Mouse (Mus musculus): ENCODE results near the gene Zdhhc7. TPM values are rescaled to one million over a fixed set of nuclear protein-coding genes. Genes with fewer than 3 reads are reported as not detected.

Gene Zdhhc7
- polyA plus RNA-seq, 1 experiment from 2014 or later = 28.0 TPM

Other genes starting within 250 kb of the Zdhhc7 start
- 20.3 and 20.5 TPM in 2 replicates for gene Klhl36, start 239.2 kb downstream of the Zdhhc7 start, polyA plus RNA-seq (2015; fragmentation: Nextera tagmentation; extraction: Ambion mirVana)
- 120 and 152 TPM in 2 replicates for gene Usp10, start 191.1 kb downstream of the Zdhhc7 start, polyA plus RNA-seq (2015; fragmentation: Nextera tagmentation; extraction: Ambion mirVana)
- 9.8 and 12.4 TPM in 2 replicates for gene Gm20388, start 190.6 kb downstream of the Zdhhc7 start, polyA plus RNA-seq (2015; fragmentation: Nextera tagmentation; extraction: Ambion mirVana)
- 2.7 and 3.1 TPM in 2 replicates for gene Crispld2, start 109.0 kb downstream of the Zdhhc7 start, polyA plus RNA-seq (2015; fragmentation: Nextera tagmentation; extraction: Ambion mirVana)
- 32.6 and 38.0 TPM in 2 replicates for gene 6430548M08Rik, start 12.7 kb upstream of the Zdhhc7 start, polyA plus RNA-seq (2015; fragmentation: Nextera tagmentation; extraction: Ambion mirVana)
- gene Fam92b, start 76.0 kb upstream of the Zdhhc7 start, polyA plus RNA-seq (2015; fragmentation: Nextera tagmentation; extraction: Ambion mirVana) = 1.8 and 2.6 TPM in 2 replicates
- 10.7 and 14.8 TPM in 2 replicates for gene Gse1, start 127.0 kb upstream of the Zdhhc7 start, polyA plus RNA-seq (2015; fragmentation: Nextera tagmentation; extraction: Ambion mirVana)

Measured in hindbrain, embryonic 16.5 days (tissue).